Mouse (Mus musculus) CD4-positive, CD25-positive, alpha-beta regulatory T cell, adult 9 weeks (primary cell): ENCODE measurements around the gene Crygd. TPM values are rescaled to one million over a fixed set of nuclear protein-coding genes. Genes with fewer than 3 reads are reported as not detected.

Source experiments
- polyA plus RNA-seq: library from polyadenylated mRNA; unstranded; fragments of 100-300 nt; shearing (Covaris generic); gene quantifications from one replicate; pipeline ENCODE4 v1.2.1, GENCODE M21; 2017

The Crygd gene
- not detected for polyA plus RNA-seq

DNA sequence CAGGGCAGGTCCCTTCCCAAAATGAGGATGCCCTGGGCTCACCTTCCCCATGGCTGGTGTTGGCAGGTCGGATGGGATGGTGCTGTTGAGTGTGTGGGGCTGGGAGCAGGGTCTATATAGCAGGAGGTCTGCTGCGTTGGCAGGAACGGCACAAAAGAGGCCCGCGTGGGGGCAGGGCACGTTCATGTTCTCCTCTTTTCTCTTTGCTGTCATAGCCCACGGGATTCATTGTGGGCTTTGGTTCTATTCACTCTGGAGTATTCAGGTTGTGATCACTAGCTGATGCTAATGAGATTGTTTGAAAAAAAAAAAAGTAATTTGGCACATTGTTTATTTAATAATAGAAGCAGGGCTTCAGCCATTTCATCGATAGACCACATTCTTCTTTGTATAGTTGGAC, at the start of gene Crygd:
Gene Crygd, minus strand, starts transcription at position 101 of the 400 bp plus-strand sequence.

DNA sequence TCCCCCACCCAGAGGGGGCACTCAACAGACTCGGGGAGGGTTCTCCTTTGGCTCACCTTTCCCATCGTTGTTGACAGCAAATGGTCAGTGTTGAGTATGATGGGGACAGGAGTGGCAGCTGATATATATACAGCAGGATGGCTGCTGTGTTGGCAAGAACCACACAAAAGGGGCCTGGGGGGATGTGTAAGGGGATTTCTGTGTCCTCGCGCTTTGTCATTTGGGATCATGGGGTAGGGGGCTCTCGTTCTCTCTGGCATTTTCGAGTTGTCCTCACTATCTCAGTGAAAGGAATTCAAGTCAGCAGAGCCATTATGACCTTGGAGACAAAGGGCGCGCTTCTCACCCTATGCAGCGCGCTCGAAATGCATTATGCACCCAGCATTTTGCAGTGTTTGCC, 40.0 kb upstream of the Crygd start, which contains the start of gene Cryga:
Gene Cryga, minus strand, starts transcription at position 101 of the 400 bp plus-strand sequence.

DNA sequence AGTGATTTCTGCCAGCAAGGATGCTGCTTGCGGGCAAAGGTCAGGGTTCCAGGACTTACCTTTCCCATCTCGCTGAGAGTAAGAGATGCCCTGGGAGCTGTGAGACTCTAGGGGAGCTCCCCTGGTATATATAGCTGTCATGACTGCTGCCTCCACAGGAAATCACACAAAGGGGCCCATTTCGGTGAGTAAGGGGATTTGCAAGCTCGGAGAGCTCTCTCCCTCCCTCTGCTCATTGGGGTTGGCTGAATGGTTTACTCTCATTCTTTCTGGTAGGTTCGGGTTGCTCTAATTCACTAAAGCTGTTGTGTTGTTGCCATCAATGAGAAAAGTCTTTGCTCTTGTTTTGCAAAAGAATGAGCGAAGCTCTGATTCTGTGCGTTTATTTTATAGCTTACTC, 18.9 kb upstream of the Crygd start, which contains the start of gene Crygb:
Gene Crygb, minus strand, starts transcription at position 101 of the 400 bp plus-strand sequence.

GRCm38 (mm10) chr1:65073589-65073988, 10.3 kb upstream of the Crygd start, which contains the start of gene Crygc:
Gene Crygc (minus strand): TSS chr1:65073689.

DNA sequence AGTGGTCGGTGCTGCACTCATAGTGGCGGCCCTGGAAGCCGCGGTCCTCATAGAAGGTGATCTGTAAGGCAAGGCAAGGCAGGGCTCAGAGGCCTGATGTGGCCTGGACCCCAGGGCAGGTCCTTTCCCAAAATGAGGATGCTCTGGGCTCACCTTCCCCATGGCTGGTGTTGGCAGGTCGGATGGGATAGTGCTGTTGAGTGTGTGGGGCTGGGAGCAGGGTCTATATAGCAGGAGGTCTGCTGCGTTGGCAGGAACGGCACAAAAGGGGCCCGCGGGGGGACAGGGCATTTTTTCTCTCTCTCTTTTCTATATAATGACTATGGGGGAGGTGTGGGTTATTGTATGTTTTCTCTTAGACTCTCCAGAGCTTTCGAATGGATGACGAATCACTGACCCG, 12.3 kb downstream of the Crygd start, which contains the start of gene Cryge:
Gene Cryge, minus strand, starts transcription at position 198 of the 400 bp plus-strand sequence.

DNA sequence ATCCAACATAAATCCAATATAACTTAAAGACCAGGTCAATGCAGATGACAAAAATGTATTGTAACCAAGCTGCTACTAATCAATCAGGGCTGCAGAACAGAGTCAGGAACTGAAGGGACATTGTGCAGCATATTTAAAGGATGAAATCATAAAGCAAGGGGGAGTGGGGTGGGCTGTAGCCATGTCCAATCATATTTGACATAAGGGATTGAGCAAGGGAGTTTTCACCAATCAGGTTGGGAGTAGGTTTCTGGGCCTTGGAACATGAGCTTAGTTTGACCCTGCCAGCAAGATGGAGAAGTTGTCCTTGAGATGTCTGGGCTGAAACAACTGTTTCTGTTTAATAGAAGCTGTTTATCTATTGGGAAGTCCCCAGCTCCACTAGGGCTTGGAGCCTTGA, 30.6 kb downstream of the Crygd start, which contains the start of gene Akr1cl:
Gene Akr1cl, minus strand, starts transcription at position 119 of the 400 bp plus-strand sequence.

Other genes starting within 250 kb of the Crygd start
- 13.3 TPM for gene Plekhm3, start 106.6 kb downstream of the Crygd start, polyA plus RNA-seq
- 0.25 TPM for gene Akr1cl, start 30.7 kb downstream of the Crygd start, polyA plus RNA-seq
- gene Cryge, start 12.3 kb downstream of the Crygd start, polyA plus RNA-seq, result not detected
- gene Crygc, start 10.2 kb upstream of the Crygd start, polyA plus RNA-seq, result not detected
- gene Crygb, start 18.8 kb upstream of the Crygd start, polyA plus RNA-seq, result not detected
- not detected for gene Cryga, start 39.9 kb upstream of the Crygd start, polyA plus RNA-seq
- not detected for gene Gm28845, start 56.1 kb upstream of the Crygd start, polyA plus RNA-seq
- gene D630023F18Rik, start 59.8 kb upstream of the Crygd start, polyA plus RNA-seq, result not detected
- 14.0 TPM for gene Idh1, start 123.0 kb upstream of the Crygd start, polyA plus RNA-seq
- gene Pikfyve, start 123.2 kb upstream of the Crygd start, polyA plus RNA-seq, result 30.0 TPM
- gene Pth2r, start 218.6 kb upstream of the Crygd start, polyA plus RNA-seq, result not detected